Comparison of ENCODE assay signal across 9 mouse cellular contexts in the genomic region with DNA sequence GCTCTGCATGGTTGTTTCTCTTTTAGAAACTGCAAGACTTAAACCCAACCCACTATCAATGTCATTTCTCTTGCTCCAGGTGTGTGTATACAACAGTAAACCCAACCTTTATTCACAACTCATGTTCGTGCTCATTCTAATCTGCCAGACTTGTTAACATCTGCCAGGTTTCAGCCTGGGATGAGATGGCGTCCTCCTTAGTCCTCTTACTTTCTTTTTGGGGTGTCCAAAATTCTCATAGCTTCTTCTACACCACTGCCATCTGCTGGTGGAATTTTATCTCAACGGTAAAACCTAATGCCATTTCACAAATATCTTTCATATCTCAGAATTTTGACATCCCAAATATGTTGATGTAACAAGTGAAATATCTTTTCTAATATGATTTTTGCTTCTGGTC. TPM values are rescaled to one million over a fixed set of nuclear protein-coding genes. Genes with fewer than 3 reads are reported as not detected.
DNase-seq lines count a peak whose midpoint lies in the region; ATAC-seq lines count a peak whose summit lies in the region.
"Had no signal": no experiment of that assay in that cellular context is flagged by ENCODE, and none has a peak within 500 bp of the region (broad histone marks: within the 10 kb centered on the region; RNA-seq: fewer than 3 reads in every experiment).

No protein-coding gene starts in this region.

- H3K27ac ChIP-seq in embryonic facial prominence, embryonic 15.5 days (replicated peaks): no peak overlapping the region
- H3K27ac ChIP-seq: limb, embryonic 12.5 days had no signal

- ATAC-seq in frontal cortex, adult (ENCODE audit: low TSS enrichment): peak; percentile 72
- no peak for ATAC-seq in embryonic facial prominence, embryonic 15.5 days (ENCODE audit: insufficient number of reproducible peaks, low FRiP score, low TSS enrichment, low read depth)
- peak; percentile 80 for ATAC-seq in megakaryocyte, adult 5-6 weeks (ENCODE audit: poor library complexity, severe bottlenecking)

- no peak for DNase-seq in frontal cortex, postnatal 25 days (ENCODE audit: low spot score in 2 of 2)
- DNase-seq in urinary bladder, postnatal 25 days (ENCODE audit: low spot score): peak; percentile 40
- no peak for DNase-seq in urinary bladder, postnatal 4 days (ENCODE audit: low spot score in 2 of 2)
- DNase-seq in kidney, adult 9 months: peak; percentile 67
- no peak for DNase-seq in MN1 (ENCODE audit: low spot score)

- H3K36me3 ChIP-seq in embryonic facial prominence, embryonic 15.5 days: no peaks in the 10 kb centered on the region
- H3K36me3 ChIP-seq: limb, embryonic 12.5 days had no signal

- WGBS in embryonic facial prominence, embryonic 15.5 days: 24% methylated on average over 3 of the region's 3 CpGs

- H3K9me3 ChIP-seq in embryonic facial prominence, embryonic 15.5 days (replicated peaks): no peaks in the 10 kb centered on the region
- H3K9me3 ChIP-seq: limb, embryonic 12.5 days had no signal

- no peak overlapping the region for H3K4me3 ChIP-seq in embryonic facial prominence, embryonic 15.5 days (replicated peaks)
- H3K4me3 ChIP-seq: limb, embryonic 12.5 days had no signal

- 0 out of 2 replicates have a peak overlapping the region, but pooled peaks have one; percentile 13 for H3K4me2 ChIP-seq in embryonic facial prominence, embryonic 15.5 days (replicated peaks)
- H3K4me2 ChIP-seq: limb, embryonic 12.5 days had no signal

- no peaks in the 10 kb centered on the region for H3K27me3 ChIP-seq in embryonic facial prominence, embryonic 15.5 days
- H3K27me3 ChIP-seq: limb, embryonic 12.5 days had no signal

- no peaks in the 10 kb centered on the region for H3K4me1 ChIP-seq in embryonic facial prominence, embryonic 15.5 days

- H3K9ac ChIP-seq in embryonic facial prominence, embryonic 15.5 days: no peak overlapping the region
- H3K9ac ChIP-seq: limb, embryonic 12.5 days had no signal

RNA-seq across cellular contexts. Expression of a gene that starts 2.5 kb away (rescaled TPM):
- polyA plus RNA-seq in embryonic facial prominence, embryonic 15.5 days (2015; fragmentation: Nextera tagmentation; extraction: Ambion mirVana): 24.6 and 27.0 TPM in 2 replicates
- total RNA-seq in megakaryocyte, adult 5-6 weeks (2015): 7.0 and 8.3 TPM in 2 replicates
- total RNA-seq in megakaryocyte, adult 5-6 weeks (2017): 7.5 and 8.4 TPM in 2 replicates

RNA-seq across cellular contexts. Expression of a gene that starts 53.8 kb away (rescaled TPM):
- polyA plus RNA-seq in embryonic facial prominence, embryonic 15.5 days (2015; fragmentation: Nextera tagmentation; extraction: Ambion mirVana): 18.2 and 22.2 TPM in 2 replicates
- 17.8 and 25.6 TPM in 2 replicates for total RNA-seq in megakaryocyte, adult 5-6 weeks (2015)
- 49.4 and 66.0 TPM in 2 replicates for total RNA-seq in megakaryocyte, adult 5-6 weeks (2017)

Comparison
In these comparisons a context has a peak if more than half of its experiments do, and no peak if none do; other contexts are left out.
1. DNase-seq: peak in urinary bladder, postnatal 25 days (single experiment) and kidney, adult 9 months (single experiment); none in frontal cortex, postnatal 25 days (0 of 2), urinary bladder, postnatal 4 days (0 of 2) and MN1 (single experiment).